Mouse (Mus musculus): ENCODE measurements around the gene Osbpl10. TPM values are rescaled to one million over a fixed set of nuclear protein-coding genes. Genes with fewer than 3 reads are reported as not detected.

Osbpl10 gene
- total RNA-seq, 2 experiments from 2014 or later = 5.9 to 6.7 TPM

DNA sequence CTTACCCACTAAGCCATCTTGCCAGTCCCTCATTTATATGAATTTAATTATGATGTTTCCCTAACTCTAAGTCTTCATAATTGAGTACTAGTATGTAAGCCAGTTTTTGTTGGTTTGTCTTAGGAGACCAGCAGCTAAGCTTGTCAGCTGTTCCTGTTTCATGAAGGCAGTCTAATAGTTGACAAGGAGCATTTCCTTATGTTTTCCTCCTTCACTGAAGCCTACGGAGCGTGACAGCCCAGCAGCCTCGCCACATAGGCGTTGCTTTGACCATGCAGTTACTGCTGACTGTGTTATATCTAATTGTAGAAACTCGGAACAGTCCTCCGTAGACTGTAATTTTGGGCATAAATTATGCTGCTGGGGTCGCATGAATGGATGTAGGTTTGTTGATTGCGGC lies 157.0 kb downstream of the Osbpl10 start:
- DNase-seq = no peak
- intact Hi-C loops (cut with DNase I; ENCODE audit: low total_unique reads) = no loop called here

DNA sequence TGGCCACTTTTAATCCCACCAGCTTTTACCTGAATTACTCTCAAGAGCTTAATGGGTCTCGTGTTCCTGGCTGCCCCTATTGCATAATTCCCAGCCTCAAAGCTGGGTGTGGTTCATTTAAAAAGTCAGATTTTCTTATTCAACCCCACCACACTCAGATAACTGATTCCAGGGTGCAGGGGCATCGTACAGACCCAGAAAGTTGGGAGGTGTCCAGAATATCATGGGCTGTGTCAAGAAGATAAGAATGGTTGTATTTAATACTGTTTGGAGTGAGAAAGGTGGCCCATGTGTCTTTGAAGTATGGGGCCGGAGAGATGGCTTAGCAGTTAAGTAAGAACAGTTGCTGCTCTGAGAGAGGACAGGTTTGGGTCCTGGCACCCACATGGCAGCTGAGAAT lies 159.5 kb downstream of the Osbpl10 start:
- intact Hi-C loops (cut with DNase I; ENCODE audit: low total_unique reads) = no loop called here
- DNase-seq = no peak

- no peak for DNase-seq
- intact Hi-C loops (cut with DNase I; ENCODE audit: low total_unique reads) = no loop called here
Observed at GRCm38 (mm10) chr9:115139597-115140332, 161.4 kb downstream of the Osbpl10 start.

- no peak for DNase-seq
- intact Hi-C loops (cut with DNase I; ENCODE audit: low total_unique reads) = no loop called here
Observed at GRCm38 (mm10) chr9:115147141-115147540, 168.8 kb downstream of the Osbpl10 start.

- intact Hi-C loops (cut with DNase I; ENCODE audit: low total_unique reads) = no loop called here
- no peak for DNase-seq
Observed at GRCm38 (mm10) chr9:115147586-115148355, 169.4 kb downstream of the Osbpl10 start.

DNA sequence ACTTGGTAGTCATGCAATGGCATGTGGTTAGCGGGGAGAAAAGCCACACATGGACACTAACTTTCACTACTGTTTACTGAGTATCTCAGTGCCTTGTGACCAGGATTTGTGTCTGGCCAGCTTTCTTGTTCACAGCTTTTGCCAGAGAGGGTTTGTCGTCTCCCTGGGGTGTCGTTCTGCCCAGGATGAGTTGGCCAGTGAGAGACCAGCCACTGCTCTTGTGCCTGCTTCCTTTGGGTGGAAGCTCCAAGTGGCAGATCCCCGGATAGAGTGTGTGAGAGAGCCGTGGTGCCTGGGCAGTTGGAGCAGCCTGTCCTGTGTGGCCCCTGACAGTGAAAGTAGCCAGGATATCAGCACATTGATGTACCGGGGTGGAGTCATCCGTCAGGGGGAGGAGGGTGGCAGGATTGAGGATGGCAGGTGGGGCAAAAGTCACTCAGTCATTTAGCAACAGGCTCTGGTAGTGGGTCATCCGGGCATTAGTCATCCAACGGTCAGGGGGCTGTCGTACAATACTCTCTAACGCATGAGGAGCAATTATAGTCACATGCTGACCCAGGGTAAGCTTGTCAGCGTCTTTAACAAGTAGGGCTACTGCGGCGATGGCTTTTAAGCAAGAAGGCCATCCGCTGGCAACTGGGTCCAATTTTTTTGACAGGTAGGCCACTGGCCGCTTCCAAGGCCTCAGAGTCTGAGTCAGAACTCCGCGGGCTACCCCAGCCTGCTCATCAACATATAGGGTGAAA lies 170.8 kb downstream of the Osbpl10 start:
- DNase-seq = no peak
- intact Hi-C loops (cut with DNase I; ENCODE audit: low total_unique reads) = no loop called here

GRCm38 (mm10) chr9:115161591-115161990 lies 183.2 kb downstream of the Osbpl10 start:
- intact Hi-C loops (cut with DNase I; ENCODE audit: low total_unique reads) = loop anchor here (10.0 kb wide), 1 partner anchor 133 kb away; no protein-coding TSS in a partner anchor

GRCm38 (mm10) chr9:115163031-115163430 lies 184.7 kb downstream of the Osbpl10 start:
- intact Hi-C loops (cut with DNase I; ENCODE audit: low total_unique reads) = loop anchor here (10.0 kb wide), 1 partner anchor 132 kb away; no protein-coding TSS in a partner anchor
- peak; percentile 79 for DNase-seq

More at GRCm38 (mm10) chr9:115161591-115161990, 183.2 kb downstream of the Osbpl10 start:
- peak; percentile 30 for DNase-seq

DNA sequence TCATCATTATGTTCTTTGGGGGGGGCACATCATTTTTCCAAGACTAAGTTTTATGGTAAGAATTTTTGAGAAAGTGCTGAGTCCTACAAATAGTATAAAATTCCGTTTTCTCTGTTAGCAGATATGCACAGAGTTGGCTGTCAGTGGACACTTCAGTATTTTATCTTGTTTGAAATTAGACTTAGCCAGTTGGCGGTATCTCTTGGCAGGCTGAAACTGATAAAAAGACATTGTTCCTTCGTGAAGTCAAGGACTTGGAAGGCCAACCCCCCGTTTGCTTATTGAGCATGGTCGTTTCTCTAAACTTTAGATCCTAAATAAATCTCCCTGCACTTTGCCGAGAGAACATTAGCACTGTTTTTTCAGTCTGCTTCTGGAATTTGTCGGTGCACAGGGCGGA lies 185.3 kb downstream of the Osbpl10 start:
- DNase-seq = no peak
- intact Hi-C loops (cut with DNase I; ENCODE audit: low total_unique reads) = loop anchor here (10.0 kb wide), 1 partner anchor 131 kb away; no protein-coding TSS in a partner anchor

DNA sequence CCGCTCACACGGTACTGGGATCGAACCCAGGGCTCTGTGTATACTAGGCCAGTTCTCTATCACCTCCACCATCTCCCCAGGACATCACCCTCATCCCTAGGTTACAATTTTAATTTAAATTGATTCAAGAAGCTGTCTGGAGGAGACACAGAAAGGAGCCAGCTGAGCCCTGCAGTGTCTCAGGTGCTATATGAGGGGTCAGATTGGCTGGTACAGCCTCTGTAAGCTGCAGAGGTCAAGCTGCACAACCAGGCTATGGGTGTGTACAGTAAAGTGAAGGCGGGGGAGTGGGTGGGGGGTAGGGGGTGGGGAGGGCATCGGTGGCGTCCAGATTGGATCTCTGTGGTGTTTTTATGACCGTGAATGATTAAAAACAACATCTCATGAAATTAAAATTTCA lies 186.0 kb downstream of the Osbpl10 start:
- no peak for DNase-seq
- intact Hi-C loops (cut with DNase I; ENCODE audit: low total_unique reads) = loop anchor here (10.0 kb wide), 1 partner anchor 130 kb away; no protein-coding TSS in a partner anchor

DNA sequence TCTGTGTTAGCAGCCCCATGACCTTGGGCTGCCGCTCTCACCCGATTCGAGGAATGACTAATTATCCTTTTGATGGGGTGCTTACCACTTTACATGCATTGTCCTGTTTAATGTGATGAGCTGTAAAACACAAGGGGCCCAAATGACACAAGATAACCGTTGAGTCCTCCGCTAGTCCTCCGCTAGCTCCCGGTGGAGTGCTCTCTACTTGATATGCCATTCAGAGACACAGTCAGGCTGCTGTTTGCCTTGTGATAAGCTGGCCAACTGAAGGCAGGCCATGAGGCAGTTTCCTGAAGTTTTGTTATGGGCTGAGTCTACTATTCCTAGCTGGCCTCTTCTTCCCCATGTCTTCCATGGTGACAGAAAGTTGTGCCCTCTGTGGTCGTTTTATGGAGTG lies 187.6 kb downstream of the Osbpl10 start:
- DNase-seq = no peak
- intact Hi-C loops (cut with DNase I; ENCODE audit: low total_unique reads) = loop anchor here (10.0 kb wide), 1 partner anchor 129 kb away; no protein-coding TSS in a partner anchor

DNA sequence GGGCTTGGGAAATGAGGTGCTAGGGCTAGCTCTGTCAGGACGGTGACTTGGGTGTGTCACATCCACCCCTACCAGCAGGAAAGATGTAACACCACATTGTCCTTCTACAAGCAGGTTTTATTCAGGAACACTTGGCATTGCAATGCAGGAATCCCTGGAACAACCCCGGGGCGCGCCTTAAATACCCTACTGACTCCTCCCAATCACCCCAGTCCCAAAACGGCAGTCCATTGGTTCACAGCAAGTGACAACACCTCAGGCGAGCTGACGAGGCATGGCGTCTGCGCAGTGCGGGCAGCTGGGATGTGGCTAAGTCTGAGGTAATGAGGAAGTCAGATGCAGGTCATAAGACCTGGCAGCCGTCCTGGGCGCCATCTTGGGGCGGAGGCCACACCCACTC lies 191.2 kb downstream of the Osbpl10 start:
- intact Hi-C loops (cut with DNase I; ENCODE audit: low total_unique reads) = loop anchor here (10.0 kb wide), 1 partner anchor 125 kb away; no protein-coding TSS in a partner anchor
- no peak for DNase-seq

- intact Hi-C loops (cut with DNase I; ENCODE audit: low total_unique reads) = no loop called here
- no peak for DNase-seq
Observed at GRCm38 (mm10) chr9:115172096-115172495, 193.7 kb downstream of the Osbpl10 start.

GRCm38 (mm10) chr9:115179154-115179553 lies 200.8 kb downstream of the Osbpl10 start:
- intact Hi-C loops (cut with DNase I; ENCODE audit: low total_unique reads) = no loop called here
- no peak for DNase-seq

- intact Hi-C loops (cut with DNase I; ENCODE audit: low total_unique reads) = no loop called here
Observed at GRCm38 (mm10) chr9:115179935-115180334, 201.6 kb downstream of the Osbpl10 start.

DNA sequence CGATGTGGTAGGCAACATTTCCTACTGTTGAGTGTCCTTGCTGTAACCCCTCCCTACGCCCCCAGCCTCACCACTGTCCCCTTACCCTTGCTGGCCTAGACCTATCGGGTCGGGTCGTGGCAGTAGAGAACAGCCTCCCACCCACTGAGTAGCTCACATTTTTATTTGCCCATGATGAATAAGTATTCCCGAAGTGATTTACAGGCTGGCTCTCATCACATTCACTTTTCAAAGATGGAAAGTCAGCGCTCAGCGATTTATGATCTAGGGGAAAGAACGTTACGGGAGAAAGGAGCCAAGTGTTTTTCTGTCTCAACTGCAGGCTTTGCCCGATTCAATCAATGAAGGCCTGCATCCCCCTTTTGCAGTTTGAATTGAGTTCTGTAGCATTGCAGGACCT lies 208.0 kb downstream of the Osbpl10 start:
- intact Hi-C loops (cut with DNase I; ENCODE audit: low total_unique reads) = no loop called here

More at GRCm38 (mm10) chr9:115179935-115180334, 201.6 kb downstream of the Osbpl10 start:
- DNase-seq = no peak

DNA sequence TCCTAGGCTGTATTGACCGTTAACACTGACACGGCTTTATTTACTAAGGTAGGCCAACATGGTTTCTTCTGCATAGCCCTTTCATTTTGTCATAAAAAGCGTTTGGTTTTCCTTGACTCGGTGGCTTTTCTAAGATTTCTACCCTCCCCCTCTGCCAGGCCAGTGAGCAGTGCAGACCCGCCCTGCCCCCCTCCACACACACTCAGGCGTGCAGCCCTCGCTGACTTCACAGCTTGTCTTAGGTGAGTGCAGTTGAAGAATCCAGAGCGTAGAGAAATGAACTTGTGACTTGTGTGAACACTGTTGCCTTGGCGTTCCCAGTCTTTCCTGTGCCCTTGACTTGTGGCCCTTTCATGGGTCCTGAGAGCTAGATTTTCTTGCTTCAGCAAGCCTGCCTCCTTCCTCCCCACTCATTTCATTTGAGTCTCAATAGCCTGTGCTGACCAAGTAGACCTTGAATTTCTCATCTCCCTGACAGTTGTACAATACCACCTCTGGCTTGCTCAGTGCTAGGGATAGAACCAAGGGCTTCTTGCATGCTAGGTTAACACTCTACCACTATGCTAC lies 212.1 kb downstream of the Osbpl10 start:
- no peak for DNase-seq
- intact Hi-C loops (cut with DNase I; ENCODE audit: low total_unique reads) = no loop called here

More for the DNA sequence above, 208.0 kb downstream of the Osbpl10 start:
- no peak for DNase-seq

- intact Hi-C loops (cut with DNase I; ENCODE audit: low total_unique reads) = no loop called here
Observed at GRCm38 (mm10) chr9:115192890-115193289, 214.5 kb downstream of the Osbpl10 start.

DNA sequence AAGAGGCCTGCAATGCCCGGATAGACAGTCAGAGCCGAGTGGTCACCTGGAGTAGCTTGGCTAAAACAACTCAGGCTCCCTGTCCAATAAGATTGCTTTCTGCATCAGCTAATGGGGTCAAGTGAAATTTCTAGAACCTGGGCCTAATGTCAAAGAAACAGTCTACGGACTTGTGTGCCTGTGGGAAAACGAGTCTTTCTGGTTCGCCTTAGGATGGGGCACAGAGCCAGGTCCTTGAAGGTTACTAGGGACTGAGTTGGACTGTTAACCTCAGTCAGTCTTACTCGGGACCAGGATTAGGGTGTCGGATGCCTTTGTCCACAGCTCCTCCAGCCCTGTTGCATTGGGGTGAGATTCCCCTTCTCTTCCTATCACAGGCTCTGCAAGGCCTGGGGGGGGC lies 218.7 kb downstream of the Osbpl10 start:
- DNase-seq = no peak
- intact Hi-C loops (cut with DNase I; ENCODE audit: low total_unique reads) = no loop called here

More at GRCm38 (mm10) chr9:115192890-115193289, 214.5 kb downstream of the Osbpl10 start:
- DNase-seq = no peak
